Mouse (Mus musculus): ENCODE measurements around the gene Vangl1. TPM values are rescaled to one million over a fixed set of nuclear protein-coding genes. Genes with fewer than 3 reads are reported as not detected.

Vangl1 gene
- polyA plus RNA-seq, 1 experiment: 25.4 TPM

- Histone ChIP-seq H3K79me2 (ENCODE audit: control insufficient read depth, insufficient read depth) (no peaks in the 10 kb centered on the region), H3K27me3 (ENCODE audit: control insufficient read depth, insufficient read depth, insufficient read length) (no peaks in the 10 kb centered on the region), H3ac (ENCODE audit: control insufficient read depth, insufficient read length, low read depth) (no peak overlapping the region), H3K79me3 (ENCODE audit: low read depth) (no peaks in the 10 kb centered on the region), H3K4me3 (ENCODE audit: insufficient read depth, poor library complexity, severe bottlenecking) (no peak overlapping the region), H3K36me3 (ENCODE audit: control insufficient read depth, insufficient read depth) (peaks cover 48% of the 10 kb centered on the region)
- TF ChIP-seq FOSL1 (IDR thresholded peaks at IDR 0.05; ENCODE audit: insufficient read depth, low read length, poor library complexity, severe bottlenecking) (no peak), CEBPB (IDR thresholded peaks at IDR 0.05; ENCODE audit: low read depth) (no peak), MAX (IDR thresholded peaks at IDR 0.05) (no peak), MYOD1 (IDR thresholded peaks at IDR 0.05; ENCODE audit: control insufficient read depth, insufficient read length, low read depth) (no peak), CTCF (IDR thresholded peaks at IDR 0.05; ENCODE audit: control insufficient read depth, insufficient read depth, insufficient read length) (no peak), MYOG (IDR thresholded peaks at IDR 0.05; ENCODE audit: control insufficient read depth, extremely low read depth, insufficient read length) (no peak)
These were observed 46.8 kb downstream of the Vangl1 start for GRCm38 (mm10) chr3:102157652-102158051.

- Histone ChIP-seq H3K27me3 (ENCODE audit: control insufficient read depth, insufficient read depth, insufficient read length) (no peaks in the 10 kb centered on the region), H3ac (ENCODE audit: control insufficient read depth, insufficient read length, low read depth) (no peak overlapping the region), H3K79me3 (ENCODE audit: low read depth) (no peaks in the 10 kb centered on the region), H3K4me3 (ENCODE audit: insufficient read depth, poor library complexity, severe bottlenecking) (no peak overlapping the region), H3K79me2 (ENCODE audit: control insufficient read depth, insufficient read depth) (no peaks in the 10 kb centered on the region), H3K36me3 (ENCODE audit: control insufficient read depth, insufficient read depth) (peaks cover 43% of the 10 kb centered on the region)
- TF ChIP-seq CEBPB (IDR thresholded peaks at IDR 0.05; ENCODE audit: low read depth) (no peak), MYOG (IDR thresholded peaks at IDR 0.05; ENCODE audit: control insufficient read depth, extremely low read depth, insufficient read length) (no peak), FOSL1 (IDR thresholded peaks at IDR 0.05; ENCODE audit: insufficient read depth, low read length, poor library complexity, severe bottlenecking) (no peak), USF1 (IDR thresholded peaks at IDR 0.05; ENCODE audit: low read depth) (no peak), CTCF (IDR thresholded peaks at IDR 0.05; ENCODE audit: control insufficient read depth, insufficient read depth, insufficient read length) (no peak), MYOD1 (IDR thresholded peaks at IDR 0.05; ENCODE audit: control insufficient read depth, insufficient read length, low read depth) (no peak), MAX (IDR thresholded peaks at IDR 0.05) (no peak)
These were observed 47.8 kb downstream of the Vangl1 start for GRCm38 (mm10) chr3:102156737-102157136.

GRCm38 (mm10) chr3:102154107-102154506, 50.4 kb downstream of the Vangl1 start:
- Histone ChIP-seq H3K36me3 (ENCODE audit: control insufficient read depth, insufficient read depth) (peaks cover 24% of the 10 kb centered on the region), H3ac (ENCODE audit: control insufficient read depth, insufficient read length, low read depth) (no peak overlapping the region), H3K4me3 (ENCODE audit: insufficient read depth, poor library complexity, severe bottlenecking) (no peak overlapping the region), H3K27me3 (ENCODE audit: control insufficient read depth, insufficient read depth, insufficient read length) (no peaks in the 10 kb centered on the region), H3K79me3 (ENCODE audit: low read depth) (no peaks in the 10 kb centered on the region), H3K79me2 (ENCODE audit: control insufficient read depth, insufficient read depth) (no peaks in the 10 kb centered on the region)
- TF ChIP-seq FOSL1 (IDR thresholded peaks at IDR 0.05; ENCODE audit: insufficient read depth, low read length, poor library complexity, severe bottlenecking): no peak
- no peak for TF ChIP-seq CEBPB (IDR thresholded peaks at IDR 0.05; ENCODE audit: low read depth)
- TF ChIP-seq MAX (IDR thresholded peaks at IDR 0.05): no peak

- H3K36me3 ChIP-seq (ENCODE audit: control insufficient read depth, insufficient read depth): peaks cover 14% of the 10 kb centered on the region
- H3ac ChIP-seq (ENCODE audit: control insufficient read depth, insufficient read length, low read depth): no peak overlapping the region
- H3K4me3 ChIP-seq (ENCODE audit: insufficient read depth, poor library complexity, severe bottlenecking): no peak overlapping the region
- TF ChIP-seq MAX (IDR thresholded peaks at IDR 0.05) (no peak), CTCF (IDR thresholded peaks at IDR 0.05; ENCODE audit: control insufficient read depth, insufficient read depth, insufficient read length) (no peak), MYOG (IDR thresholded peaks at IDR 0.05; ENCODE audit: control insufficient read depth, extremely low read depth, insufficient read length) (no peak), CEBPB (IDR thresholded peaks at IDR 0.05; ENCODE audit: low read depth) (no peak), USF1 (IDR thresholded peaks at IDR 0.05; ENCODE audit: low read depth) (no peak), FOSL1 (IDR thresholded peaks at IDR 0.05; ENCODE audit: insufficient read depth, low read length, poor library complexity, severe bottlenecking) (no peak), MYOD1 (IDR thresholded peaks at IDR 0.05; ENCODE audit: control insufficient read depth, insufficient read length, low read depth) (no peak)
- no peaks in the 10 kb centered on the region for H3K27me3 ChIP-seq (ENCODE audit: control insufficient read depth, insufficient read depth, insufficient read length)
- no peaks in the 10 kb centered on the region for H3K79me3 ChIP-seq (ENCODE audit: low read depth)
- H3K79me2 ChIP-seq (ENCODE audit: control insufficient read depth, insufficient read depth): no peaks in the 10 kb centered on the region
These were observed 51.6 kb downstream of the Vangl1 start for GRCm38 (mm10) chr3:102152872-102153271.

GRCm38 (mm10) chr3:102152471-102152870, 52.0 kb downstream of the Vangl1 start:
- no peaks in the 10 kb centered on the region for H3K79me2 ChIP-seq (ENCODE audit: control insufficient read depth, insufficient read depth)
- TF ChIP-seq MYOG (IDR thresholded peaks at IDR 0.05; ENCODE audit: control insufficient read depth, extremely low read depth, insufficient read length): no peak
- no peak for TF ChIP-seq MAX (IDR thresholded peaks at IDR 0.05)
- TF ChIP-seq CTCF (IDR thresholded peaks at IDR 0.05; ENCODE audit: control insufficient read depth, insufficient read depth, insufficient read length): no peak
- TF ChIP-seq MYOD1 (IDR thresholded peaks at IDR 0.05; ENCODE audit: control insufficient read depth, insufficient read length, low read depth): no peak
- no peak for TF ChIP-seq FOSL1 (IDR thresholded peaks at IDR 0.05; ENCODE audit: insufficient read depth, low read length, poor library complexity, severe bottlenecking)
- TF ChIP-seq USF1 (IDR thresholded peaks at IDR 0.05; ENCODE audit: low read depth): no peak
- no peak for TF ChIP-seq CEBPB (IDR thresholded peaks at IDR 0.05; ENCODE audit: low read depth)

GRCm38 (mm10) chr3:102151850-102152249, 52.6 kb downstream of the Vangl1 start:
- Histone ChIP-seq H3K27me3 (ENCODE audit: control insufficient read depth, insufficient read depth, insufficient read length) (no peaks in the 10 kb centered on the region), H3K36me3 (ENCODE audit: control insufficient read depth, insufficient read depth) (peaks cover 7% of the 10 kb centered on the region)
- no peak for TF ChIP-seq MAX (IDR thresholded peaks at IDR 0.05)
- no peak for TF ChIP-seq FOSL1 (IDR thresholded peaks at IDR 0.05; ENCODE audit: insufficient read depth, low read length, poor library complexity, severe bottlenecking)
- TF ChIP-seq CEBPB (IDR thresholded peaks at IDR 0.05; ENCODE audit: low read depth): no peak
- TF ChIP-seq MYOG (IDR thresholded peaks at IDR 0.05; ENCODE audit: control insufficient read depth, extremely low read depth, insufficient read length): no peak
- TF ChIP-seq USF1 (IDR thresholded peaks at IDR 0.05; ENCODE audit: low read depth): no peak
- no peak for TF ChIP-seq MYOD1 (IDR thresholded peaks at IDR 0.05; ENCODE audit: control insufficient read depth, insufficient read length, low read depth)
- TF ChIP-seq CTCF (IDR thresholded peaks at IDR 0.05; ENCODE audit: control insufficient read depth, insufficient read depth, insufficient read length): no peak

More at GRCm38 (mm10) chr3:102152471-102152870, 52.0 kb downstream of the Vangl1 start:
- Histone ChIP-seq H3K4me3 (ENCODE audit: insufficient read depth, poor library complexity, severe bottlenecking) (no peak overlapping the region), H3K79me3 (ENCODE audit: low read depth) (no peaks in the 10 kb centered on the region), H3K36me3 (ENCODE audit: control insufficient read depth, insufficient read depth) (peaks cover 11% of the 10 kb centered on the region), H3ac (ENCODE audit: control insufficient read depth, insufficient read length, low read depth) (no peak overlapping the region), H3K27me3 (ENCODE audit: control insufficient read depth, insufficient read depth, insufficient read length) (no peaks in the 10 kb centered on the region)

More at GRCm38 (mm10) chr3:102151850-102152249, 52.6 kb downstream of the Vangl1 start:
- Histone ChIP-seq H3K79me2 (ENCODE audit: control insufficient read depth, insufficient read depth) (no peaks in the 10 kb centered on the region), H3K4me3 (ENCODE audit: insufficient read depth, poor library complexity, severe bottlenecking) (no peak overlapping the region), H3ac (ENCODE audit: control insufficient read depth, insufficient read length, low read depth) (no peak overlapping the region), H3K79me3 (ENCODE audit: low read depth) (no peaks in the 10 kb centered on the region)
